Comparison of ENCODE assay signal across 18 mouse cellular contexts in genomic region chr5:99327019-99327418, GRCm38 (mm10).
A peak's percentile ranks its signal among the peaks of the same experiment; 100 is the strongest.
DNase-seq lines count a peak whose midpoint lies in the region; ATAC-seq and TF ChIP-seq lines count a peak whose summit lies in the region.
"Had no signal": no experiment of that assay in that cellular context is flagged by ENCODE, and none has a peak within 500 bp of the region (broad histone marks: within the 10 kb centered on the region; RNA-seq: fewer than 3 reads in every experiment).

No protein-coding gene starts in this region.

- H3K4me1 ChIP-seq in kidney, adult 2 months (ENCODE audit: control insufficient read depth, insufficient read depth, low read length) = peaks cover 10% of the 10 kb centered on the region; the same call in 1 of the 2 replicates
- H3K4me1 ChIP-seq in embryonic facial prominence, embryonic 10.5 days = no peaks in the 10 kb centered on the region
- H3K4me1 ChIP-seq: heart, embryonic 12.5 days; midbrain, embryonic 15.5 days had no signal

- no peak overlapping the region for H3K27ac ChIP-seq in kidney, adult 2 months (ENCODE audit: insufficient read depth, low read depth, low read length)
- H3K27ac ChIP-seq in embryonic facial prominence, embryonic 10.5 days (replicated peaks) = no peak overlapping the region
- H3K27ac ChIP-seq: limb, embryonic 13.5 days; midbrain, embryonic 15.5 days had no signal

- peak; percentile 29 for DNase-seq in kidney, adult 2 months
- no peak for DNase-seq in kidney, adult 18-20 months
- peak; percentile 52 for DNase-seq in lung, postnatal 36 days
- DNase-seq in lung, postnatal 10 days = no peak
- no peak for DNase-seq in embryonic facial prominence, embryonic 10.5 days (ENCODE audit: low spot score)
- no peak for DNase-seq in right cerebral cortex, postnatal 10 days (ENCODE audit: low spot score in 2 of 2)
- DNase-seq: adrenal gland, postnatal 14 days; cerebellum, adult 18-20 months; cerebellum, postnatal 36 days; kidney, postnatal 25 days; thymus, postnatal 25 days had no signal

- no peaks in the 10 kb centered on the region for H3K9me3 ChIP-seq in embryonic facial prominence, embryonic 10.5 days
- H3K9me3 ChIP-seq: heart, embryonic 12.5 days; limb, embryonic 13.5 days; midbrain, embryonic 15.5 days had no signal

- H3K27me3 ChIP-seq in kidney, adult 2 months (replicated peaks; ENCODE audit: control insufficient read depth, insufficient read depth, low read length) = no peaks in the 10 kb centered on the region
- H3K27me3 ChIP-seq in embryonic facial prominence, embryonic 10.5 days (replicated peaks; ENCODE audit: low read depth, poor library complexity, severe bottlenecking) = no peaks in the 10 kb centered on the region
- H3K27me3 ChIP-seq: heart, embryonic 12.5 days; limb, embryonic 13.5 days; midbrain, embryonic 15.5 days had no signal

- ATAC-seq in megakaryocyte progenitor cell, adult 5-6 weeks (replicated peaks; ENCODE audit: poor library complexity) = peak; percentile 99
- ATAC-seq in CD4-positive, CD25-positive, alpha-beta regulatory T cell, adult 4 months = no peak
- ATAC-seq: forebrain, embryonic 14.5 days; midbrain, embryonic 15.5 days had no signal

- 74% methylated on average over 2 of the region's 2 CpGs for WGBS in kidney, adult 2 months
- WGBS in embryonic facial prominence, embryonic 10.5 days = 90% methylated on average over 2 of the region's 2 CpGs

- H3K4me3 ChIP-seq in kidney, adult 2 months (ENCODE audit: insufficient read depth, low read depth, low read length) = no peak overlapping the region
- H3K4me3 ChIP-seq in embryonic facial prominence, embryonic 10.5 days = no peak overlapping the region
- H3K4me3 ChIP-seq: erythroblast, embryonic 14.5 days; heart, embryonic 12.5 days; limb, embryonic 13.5 days; midbrain, embryonic 15.5 days had no signal

- H3K36me3 ChIP-seq in kidney, adult 2 months (ENCODE audit: control insufficient read depth, insufficient read depth, low read length) = no peaks in the 10 kb centered on the region
- H3K36me3 ChIP-seq in embryonic facial prominence, embryonic 10.5 days (replicated peaks) = no peaks in the 10 kb centered on the region
- H3K36me3 ChIP-seq: heart, embryonic 12.5 days; limb, embryonic 13.5 days; midbrain, embryonic 15.5 days had no signal

- TF ChIP-seq CTCF in kidney, adult 2 months (conservative IDR thresholded peaks at IDR 0.05; ENCODE audit: insufficient read depth, insufficient read length, low read depth, low read length) = no peak

- no peak for TF ChIP-seq POLR2A in kidney, adult 2 months (IDR thresholded peaks at IDR 0.05; ENCODE audit: low read depth, low read length)

Comparison
In these comparisons a context has a peak if more than half of its experiments do, and no peak if none do; other contexts are left out.
1. DNase-seq: peak in kidney, adult 2 months (single experiment) and lung, postnatal 36 days (single experiment); none in kidney, adult 18-20 months (single experiment), lung, postnatal 10 days (single experiment), embryonic facial prominence, embryonic 10.5 days (single experiment) and right cerebral cortex, postnatal 10 days (0 of 2).